ENCODE assay signal across 9 mouse cellular contexts in genomic region chr16:19883776-19884513, GRCm38 (mm10).
A peak's percentile ranks its signal among the peaks of the same experiment; 100 is the strongest.
DNase-seq lines count a peak whose midpoint lies in the region; ATAC-seq lines count a peak whose summit lies in the region.
"Had no signal": no experiment of that assay in that cellular context is flagged by ENCODE, and none has a peak within 500 bp of the region (broad histone marks: within the 10 kb centered on the region; RNA-seq: fewer than 3 reads in every experiment).

No protein-coding gene starts in this region.

- ATAC-seq in midbrain, embryonic 13.5 days, result peak; percentile 68; the same call in 1 of the 2 replicates
- ATAC-seq in inflammation-experienced regulatory T-cells, adult 6 months, result no peak

- no peaks in the 10 kb centered on the region for H3K27me3 ChIP-seq in midbrain, embryonic 13.5 days
- H3K27me3 ChIP-seq: embryonic facial prominence, embryonic 12.5 days; liver, embryonic 15.5 days had no signal

- no peaks in the 10 kb centered on the region for H3K9me3 ChIP-seq in midbrain, embryonic 13.5 days
- H3K9me3 ChIP-seq: embryonic facial prominence, embryonic 12.5 days; liver, embryonic 15.5 days had no signal

- no peak overlapping the region for H3K4me2 ChIP-seq in midbrain, embryonic 13.5 days (replicated peaks)
- H3K4me2 ChIP-seq: embryonic facial prominence, embryonic 12.5 days; liver, embryonic 15.5 days had no signal

- no peak overlapping the region for H3K27ac ChIP-seq in midbrain, embryonic 13.5 days
- H3K27ac ChIP-seq: embryonic facial prominence, embryonic 12.5 days; liver, embryonic 15.5 days had no signal

- peak; percentile 12 to 16 for DNase-seq in right cerebral cortex, adult 2 months (ENCODE audit: low spot score in 2 of 2)
- no peak for DNase-seq in right cerebral cortex, postnatal 4 days
- DNase-seq in gastrocnemius, postnatal 25 days, result peak; percentile 61
- DNase-seq in kidney, postnatal 4 days, result peak; percentile 8 to 21
- DNase-seq in thymus, postnatal 10 days (ENCODE audit: low spot score in 2 of 2), result peak; percentile 59 to 67

- H3K4me3 ChIP-seq in midbrain, embryonic 13.5 days (replicated peaks), result no peak overlapping the region
- H3K4me3 ChIP-seq: embryonic facial prominence, embryonic 12.5 days; liver, embryonic 15.5 days had no signal

- peaks cover 8% of the 10 kb centered on the region; the same call in 1 of the 2 replicates for H3K4me1 ChIP-seq in midbrain, embryonic 13.5 days (replicated peaks)
- H3K4me1 ChIP-seq: embryonic facial prominence, embryonic 12.5 days had no signal

- no peak overlapping the region for H3K9ac ChIP-seq in midbrain, embryonic 13.5 days (replicated peaks)
- H3K9ac ChIP-seq: embryonic facial prominence, embryonic 12.5 days; liver, embryonic 15.5 days had no signal

- no peaks in the 10 kb centered on the region for H3K36me3 ChIP-seq in midbrain, embryonic 13.5 days
- H3K36me3 ChIP-seq: embryonic facial prominence, embryonic 12.5 days; liver, embryonic 15.5 days had no signal

- WGBS in midbrain, embryonic 13.5 days, result 47% methylated on average over 9 of the region's 9 CpGs
